Mouse (Mus musculus) G1E (cell line): ENCODE results near the gene Brd3. TPM values are rescaled to one million over a fixed set of nuclear protein-coding genes. Genes with fewer than 3 reads are reported as not detected.

Experiments used
- ATAC-seq: 2 replicates; pipeline ENCODE4 v1.8.0; 2016; ENCODE audit warnings: mild to moderate bottlenecking; ENCODE audit not compliant: insufficient number of reproducible peaks, poor library complexity, low FRiP score, severe bottlenecking; ENCODE audit errors: extremely low read depth
- DNase-seq: peaks from one replicate; pipeline ENCODE4 v3.0.0; 2012; ENCODE audit warnings: low spot score
- H3K27me3 ChIP-seq: 2 replicates; pipeline ENCODE4 v1.6.1; 2012; ENCODE audit warnings: mild to moderate bottlenecking, low read length, inconsistent platforms; ENCODE audit not compliant: insufficient read depth
- H3K36me3 ChIP-seq: replicated peaks from 2 replicates; pipeline ENCODE3; 2012; ENCODE audit warnings: mild to moderate bottlenecking, inconsistent platforms
- H3K4me1 ChIP-seq: 2 replicates; pipeline ENCODE4 v1.6.1; 2012; ENCODE audit warnings: low read depth, low read length, inconsistent platforms, mixed read lengths; ENCODE audit not compliant: insufficient read depth
- H3K4me3 ChIP-seq: 2 replicates; pipeline ENCODE4 v1.5.1; 2012; ENCODE audit warnings: low read depth, mild to moderate bottlenecking, inconsistent platforms, low read length, moderate library complexity, mixed read lengths
- H3K9me3 ChIP-seq: replicated peaks from 2 replicates; pipeline ENCODE4 v1.6.1; 2012; ENCODE audit warnings: inconsistent platforms
- CTCF ChIP-seq: IDR thresholded peaks from 2 replicates; pipeline ENCODE4 v1.5.1; 2012; ENCODE audit warnings: low read depth, low read length, inconsistent platforms, mixed read lengths
- GATA1 ChIP-seq: IDR thresholded peaks from 2 replicates; pipeline ENCODE4 v1.6.1; 2012; ENCODE audit warnings: borderline replicate concordance, low read length, inconsistent platforms, mixed read lengths
- GATA2 ChIP-seq: IDR thresholded peaks from 2 replicates; pipeline ENCODE4 v1.6.1; 2012; ENCODE audit warnings: low read depth, low read length, inconsistent platforms, borderline replicate concordance
- POLR2AphosphoS5 ChIP-seq: IDR thresholded peaks from 2 replicates; pipeline ENCODE4 v1.6.1; 2012; ENCODE audit warnings: low read depth, low read length, inconsistent platforms; ENCODE audit not compliant: insufficient replicate concordance
- TAL1 ChIP-seq: conservative IDR thresholded peaks from 2 replicates; pipeline ENCODE4 v1.6.1; 2012; ENCODE audit warnings: low read depth, low read length, inconsistent platforms, mixed read lengths
- polyA plus RNA-seq: library from polyadenylated mRNA; stranded (reverse); fragments of >175 nt; gene quantifications from 2 replicates; pipeline ENCODE4 v1.2.3, GENCODE M21; 2012
- total RNA-seq, 2 experiments: library from RNA; stranded (forward) in 1 of 2; stranded (reverse) in 1 of 2; fragments of 200-1000 nt in 1 of 2; fragments of >200 nt in 1 of 2; fragmentation: Nextera tagmentation in 1 of 2; gene quantifications; 2 replicates each; pipeline ENCODE4 v1.2.3; 2014 to 2017

Gene Brd3
- total and polyA plus RNA-seq, 3 experiments, result 17.5 to 124 (median 75.2) TPM

- Histone ChIP-seq H3K27me3 (peaks cover 6% of the 10 kb centered on the region; the same call in 1 of the 2 replicates), H3K9me3 (no peaks in the 10 kb centered on the region), H3K4me1 (peaks cover 18% of the 10 kb centered on the region), H3K4me3 (no peak overlapping the region), H3K36me3 (no peaks in the 10 kb centered on the region)
- ATAC-seq, result no peak
- DNase-seq, result no peak
- no peak for TF ChIP-seq POLR2AphosphoS5
- TF ChIP-seq CTCF, result no peak
- no peak for TF ChIP-seq GATA1
These were observed 99.3 kb downstream of the Brd3 start for GRCm38 (mm10) chr2:27408194-27408593.

DNA sequence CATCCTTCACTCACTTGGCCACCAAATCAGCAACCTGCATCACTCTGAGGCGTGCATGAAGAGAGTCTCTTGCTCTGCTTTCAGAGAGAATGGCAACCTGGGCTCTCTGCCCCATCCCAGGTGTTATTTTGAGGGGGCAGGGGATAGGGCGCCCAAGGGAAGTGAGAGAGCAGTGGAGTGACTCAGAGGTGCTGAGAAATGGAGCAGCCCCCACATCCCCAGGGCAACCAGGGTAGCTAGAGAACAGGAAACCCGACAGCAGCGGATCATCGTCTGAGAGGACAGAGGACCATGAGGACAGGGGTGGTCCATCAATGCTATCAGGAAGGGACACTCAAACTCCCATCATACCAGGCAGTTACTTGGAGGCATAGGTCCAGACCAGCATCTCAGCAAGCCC, 100.5 kb downstream of the Brd3 start:
- no peaks in the 10 kb centered on the region for H3K9me3 ChIP-seq
- H3K27me3 ChIP-seq, result peaks cover 6% of the 10 kb centered on the region; the same call in 1 of the 2 replicates
- DNase-seq (no peak), ATAC-seq (no peak)
- no peak overlapping the region for H3K4me3 ChIP-seq
- no peaks in the 10 kb centered on the region for H3K36me3 ChIP-seq
- TF ChIP-seq POLR2AphosphoS5 (no peak), GATA2 (no peak), CTCF (no peak), GATA1 (no peak)
- peaks cover 11% of the 10 kb centered on the region for H3K4me1 ChIP-seq

DNA sequence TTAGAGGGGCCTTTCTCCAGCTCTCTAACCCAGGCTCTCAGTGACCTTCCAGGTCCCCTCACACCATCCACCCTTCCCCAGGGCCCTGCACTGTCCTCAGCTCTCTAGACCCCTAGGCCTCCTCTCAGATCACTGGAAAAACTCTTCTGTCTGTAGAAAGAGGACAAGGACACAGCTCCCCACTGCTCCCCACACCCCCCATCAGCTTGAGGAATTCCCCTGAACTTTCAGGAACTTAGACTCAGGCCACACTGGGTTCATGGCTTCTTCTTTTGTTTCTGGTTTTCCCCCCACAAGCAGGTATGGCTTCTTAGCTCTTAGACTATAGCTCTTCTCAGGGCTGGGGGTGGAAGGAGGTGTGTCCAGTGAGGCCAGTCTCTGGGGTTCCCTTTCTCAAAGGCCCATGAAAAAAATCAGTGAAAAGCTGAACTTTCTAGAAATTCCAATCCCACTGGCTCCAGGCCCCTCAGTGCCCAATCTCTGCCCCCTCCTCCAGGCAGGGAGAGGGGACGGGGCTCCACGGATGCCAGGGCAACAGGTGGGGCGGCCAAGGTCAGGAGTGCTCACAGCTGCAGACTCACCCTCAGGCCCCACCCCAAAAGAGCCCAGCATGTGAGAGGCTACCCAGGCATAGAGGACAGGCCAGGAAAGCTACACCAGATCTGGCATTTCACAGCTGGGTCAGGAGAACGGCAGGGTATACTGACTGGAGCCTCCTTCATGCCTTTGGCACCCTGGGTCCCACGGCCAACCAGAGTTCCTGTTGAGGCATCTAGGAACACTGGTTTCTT, 102.2 kb downstream of the Brd3 start:
- H3K36me3 ChIP-seq, result no peaks in the 10 kb centered on the region
- peaks cover 6% of the 10 kb centered on the region; the same call in 1 of the 2 replicates for H3K27me3 ChIP-seq
- no peaks in the 10 kb centered on the region; the same call in 1 of the 2 replicates for H3K4me1 ChIP-seq
- H3K9me3 ChIP-seq, result no peaks in the 10 kb centered on the region
- DNase-seq (no peak), ATAC-seq (no peak)
- no peak for TF ChIP-seq TAL1
- TF ChIP-seq GATA1, result no peak
- no peak for TF ChIP-seq GATA2
- no peak for TF ChIP-seq POLR2AphosphoS5
- TF ChIP-seq CTCF, result no peak
- H3K4me3 ChIP-seq, result no peak overlapping the region

DNA sequence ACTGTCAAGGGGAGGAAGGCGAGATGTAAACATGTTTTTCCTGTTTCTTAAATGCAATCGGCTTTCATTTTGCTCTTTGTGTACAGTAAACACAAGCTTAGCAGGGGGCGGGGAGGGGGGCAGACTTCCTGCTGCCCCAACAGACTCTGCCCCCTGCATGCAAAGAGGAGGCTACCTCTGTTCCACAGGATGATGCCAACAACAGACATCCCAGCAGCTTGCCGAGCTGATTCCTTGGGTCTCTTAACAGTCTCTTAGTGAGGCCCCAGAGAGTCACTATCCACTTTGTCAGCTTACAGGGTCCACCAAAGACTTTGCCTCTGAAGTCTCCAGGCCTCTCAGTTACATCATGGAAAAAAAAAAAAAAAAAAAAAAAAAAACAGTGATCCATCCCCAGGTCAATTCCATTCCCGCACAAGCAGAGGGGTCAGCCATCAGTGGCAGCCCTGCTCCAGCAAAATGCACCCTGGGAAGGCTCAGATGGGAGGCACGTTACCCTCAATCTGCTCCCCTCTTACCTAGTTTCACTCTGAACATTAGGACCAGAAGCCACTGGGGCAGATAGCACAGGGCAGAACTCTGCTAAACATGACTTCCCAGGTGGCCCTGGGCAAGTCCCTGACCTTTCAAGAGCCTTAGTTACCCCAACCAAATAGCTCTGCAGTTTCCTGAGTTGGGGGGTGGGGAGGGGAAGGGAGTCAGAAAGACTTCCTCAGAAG, 102.9 kb downstream of the Brd3 start:
- H3K27me3 ChIP-seq, result peaks cover 4% of the 10 kb centered on the region; the same call in 1 of the 2 replicates
- ATAC-seq (no peak), DNase-seq (no peak)
- no peaks in the 10 kb centered on the region; the same call in 1 of the 2 replicates for H3K4me1 ChIP-seq
- peaks cover 4% of the 10 kb centered on the region for H3K9me3 ChIP-seq
- TF ChIP-seq POLR2AphosphoS5 (no peak), TAL1 (no peak), CTCF (no peak), GATA2 (no peak), GATA1 (no peak)
- H3K36me3 ChIP-seq, result no peaks in the 10 kb centered on the region
- H3K4me3 ChIP-seq, result no peak overlapping the region

GRCm38 (mm10) chr2:27401544-27401943, 105.9 kb downstream of the Brd3 start:
- no peak for DNase-seq
- peaks cover 13% of the 10 kb centered on the region for H3K9me3 ChIP-seq
- H3K4me3 ChIP-seq, result no peak overlapping the region
- ATAC-seq, result no peak
- TF ChIP-seq CTCF (no peak), TAL1 (no peak), GATA1 (no peak), GATA2 (no peak), POLR2AphosphoS5 (no peak)
- no peaks in the 10 kb centered on the region; the same call in 1 of the 2 replicates for H3K4me1 ChIP-seq
- no peaks in the 10 kb centered on the region for H3K36me3 ChIP-seq
- peaks cover 9% of the 10 kb centered on the region for H3K27me3 ChIP-seq

DNA sequence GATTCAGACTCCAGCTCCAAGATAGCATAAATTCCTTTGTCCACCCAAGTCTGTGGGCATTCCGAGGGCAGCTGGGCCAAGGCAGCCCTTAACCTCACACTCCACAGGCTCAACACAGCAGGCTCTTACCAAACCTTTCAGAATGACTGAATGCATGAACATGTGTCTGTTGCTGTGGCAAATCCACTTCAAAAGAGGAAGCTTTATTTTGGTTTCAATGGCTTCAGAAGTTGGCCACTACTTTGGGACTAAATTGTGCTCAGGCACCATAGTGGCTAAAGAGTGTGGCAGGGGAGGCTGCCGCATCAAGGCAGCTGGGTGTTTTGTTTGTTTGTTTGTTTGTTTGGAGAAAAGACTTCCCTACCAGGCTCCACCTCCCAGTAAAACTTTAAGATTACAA, 107.4 kb downstream of the Brd3 start:
- Histone ChIP-seq H3K27me3 (peaks cover 9% of the 10 kb centered on the region), H3K36me3 (no peaks in the 10 kb centered on the region), H3K4me3 (no peak overlapping the region), H3K9me3 (peaks cover 13% of the 10 kb centered on the region), H3K4me1 (no peaks in the 10 kb centered on the region; the same call in 1 of the 2 replicates)
- TF ChIP-seq CTCF (no peak), TAL1 (no peak), GATA2 (no peak), GATA1 (no peak), POLR2AphosphoS5 (no peak)
- ATAC-seq, result no peak
- DNase-seq, result no peak
